Mouse (Mus musculus): ENCODE data around the gene Olfr27.

- TF ChIP-seq CTCF (conservative IDR thresholded peaks at IDR 0.05 in 1 of 2, IDR thresholded peaks at IDR 0.05 in 1 of 2; ENCODE audit: low read depth in 2 of 2, low read length in 2 of 2): no peak
- no peak for TF ChIP-seq POLR2A (IDR thresholded peaks at IDR 0.05; ENCODE audit: low read depth, low read length)
- TF ChIP-seq USF2 (conservative IDR thresholded peaks at IDR 0.05; ENCODE audit: low read depth, low read length): no peak
- TF ChIP-seq MYC (IDR thresholded peaks at IDR 0.05; ENCODE audit: low read depth, low read length): no peak
- no peak for TF ChIP-seq MAX (IDR thresholded peaks at IDR 0.05; ENCODE audit: low read length)
- no peak for TF ChIP-seq TBP (conservative IDR thresholded peaks at IDR 0.05; ENCODE audit: low read depth, low read length)
- TF ChIP-seq UBTF (IDR thresholded peaks at IDR 0.05; ENCODE audit: low read depth, low read length): no peak
- TF ChIP-seq ZKSCAN1 (IDR thresholded peaks at IDR 0.05; ENCODE audit: borderline replicate concordance, low read depth, low read length): no peak
- TF ChIP-seq BHLHE40 (IDR thresholded peaks at IDR 0.05; ENCODE audit: low read depth, low read length): no peak
- TF ChIP-seq KAT2A (IDR thresholded peaks at IDR 0.05; ENCODE audit: insufficient replicate concordance, low read length): no peak
These were observed 24.5 kb downstream of the Olfr27 start for GRCm38 (mm10) chr9:39152401-39152800.

Data from CH12.LX (cell line).